Mouse (Mus musculus) thymus, adult 2 months (tissue): ENCODE measurements around the gene Gm16867.
"Not testable (repeated sequence)": the region's sequence is repeated elsewhere in the genome, so short reads cannot be mapped to it uniquely, and the experiment has no call there.

ENCODE experiments used
- CTCF ChIP-seq: fragments of 200-500 bp; IDR thresholded peaks from 2 replicates; pipeline ENCODE4 v1.5.1; 2012; ENCODE audit warnings: mild to moderate bottlenecking, control low read depth, low read length, moderate library complexity, borderline replicate concordance; ENCODE audit not compliant: control insufficient read depth, poor library complexity, insufficient read depth; ENCODE audit errors: extremely low read depth
- POLR2A ChIP-seq: fragments of 200-500 bp; IDR thresholded peaks from 2 replicates; pipeline ENCODE4 v1.6.1; 2012; ENCODE audit warnings: mild to moderate bottlenecking, low read length, control low read depth, moderate library complexity; ENCODE audit not compliant: control insufficient read depth, poor library complexity, insufficient read depth; ENCODE audit errors: extremely low read depth

GRCm38 (mm10) chr14:69457691-69458090 lies 45.5 kb downstream of the Gm16867 start:
- TF ChIP-seq CTCF, POLR2A: not testable (repeated sequence)
